Mouse (Mus musculus): ENCODE results near the gene Slc38a11.

The Slc38a11 gene

DNA sequence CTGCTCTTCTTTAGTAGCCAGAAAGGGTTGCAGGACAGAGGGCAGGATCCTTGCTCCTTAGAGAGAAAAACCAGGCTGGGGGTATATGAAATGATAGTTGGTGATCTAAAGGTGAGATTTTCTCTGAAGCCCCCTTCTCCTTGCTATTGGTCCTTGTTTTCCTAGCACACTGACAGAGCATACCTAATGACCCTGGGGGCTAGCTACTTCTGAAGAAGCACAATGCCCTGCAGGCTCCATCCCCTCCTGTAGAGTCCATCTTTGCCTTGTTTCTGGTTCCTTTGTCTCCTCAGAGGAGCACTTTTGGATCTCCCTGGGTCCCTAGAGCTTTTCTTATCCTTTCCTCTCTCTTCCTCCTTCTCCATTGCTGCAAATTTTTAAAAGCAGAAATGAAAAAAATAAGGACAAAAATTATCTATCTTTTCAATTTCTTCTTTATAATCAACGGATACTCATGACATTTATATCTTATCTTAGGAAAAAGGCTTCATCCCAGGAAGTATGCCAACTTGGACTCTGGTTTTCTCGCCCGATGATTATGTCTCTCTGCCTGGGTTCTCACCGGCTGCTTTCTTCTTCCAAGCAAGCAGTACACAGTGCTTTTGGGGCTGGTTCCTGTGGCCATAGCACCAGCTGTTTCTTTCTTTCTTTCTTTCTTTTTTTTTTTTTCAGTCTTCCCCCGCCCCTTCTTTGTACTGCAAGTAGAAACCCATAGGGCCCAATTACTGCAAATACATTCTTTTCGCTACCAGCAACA, 41.7 kb downstream of the Slc38a11 start:
- no peak for DNase-seq (ENCODE audit: low read depth, low spot score)

DNA sequence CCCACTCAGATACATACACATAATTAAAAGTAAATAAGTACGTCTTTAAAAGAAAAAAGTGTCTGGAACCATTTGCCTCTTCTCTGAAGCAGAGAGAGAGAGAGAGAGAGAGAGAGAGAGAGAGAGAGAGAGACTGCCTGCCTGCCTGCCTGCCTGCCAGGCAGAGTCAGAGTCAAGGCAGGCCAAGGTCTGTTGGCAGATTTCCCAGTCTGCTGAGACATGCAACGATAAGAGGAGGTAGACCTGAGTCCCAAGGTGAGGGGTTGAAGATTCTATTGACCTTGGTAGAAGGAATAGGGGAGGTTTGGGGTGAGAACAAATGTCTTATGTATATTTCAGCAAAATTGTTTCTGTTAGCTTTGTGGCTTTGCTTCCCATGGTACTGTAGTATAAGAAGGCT, 42.9 kb downstream of the Slc38a11 start:
- no peak for DNase-seq (ENCODE audit: low read depth, low spot score)

DNA sequence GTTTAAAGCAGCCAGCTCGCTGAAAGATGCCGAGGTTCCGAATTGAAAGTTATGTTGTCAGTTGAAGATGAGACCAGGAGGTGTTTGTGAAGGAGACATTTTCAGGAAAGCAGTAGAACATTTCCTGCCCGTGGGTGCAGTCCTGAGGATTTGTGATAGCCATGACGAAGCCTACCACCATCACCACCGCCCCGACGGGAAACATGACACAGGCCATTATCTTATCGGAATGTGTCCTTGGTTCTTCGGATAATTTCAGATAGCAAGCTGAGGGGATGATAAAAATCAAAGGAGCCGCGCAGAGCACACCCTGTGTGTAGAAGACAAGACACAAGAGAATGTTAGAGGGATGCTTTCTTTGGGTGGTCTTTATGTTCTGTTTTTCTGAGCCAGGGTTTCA, 47.1 kb downstream of the Slc38a11 start:
- DNase-seq (ENCODE audit: low read depth, low spot score), result no peak

DNA sequence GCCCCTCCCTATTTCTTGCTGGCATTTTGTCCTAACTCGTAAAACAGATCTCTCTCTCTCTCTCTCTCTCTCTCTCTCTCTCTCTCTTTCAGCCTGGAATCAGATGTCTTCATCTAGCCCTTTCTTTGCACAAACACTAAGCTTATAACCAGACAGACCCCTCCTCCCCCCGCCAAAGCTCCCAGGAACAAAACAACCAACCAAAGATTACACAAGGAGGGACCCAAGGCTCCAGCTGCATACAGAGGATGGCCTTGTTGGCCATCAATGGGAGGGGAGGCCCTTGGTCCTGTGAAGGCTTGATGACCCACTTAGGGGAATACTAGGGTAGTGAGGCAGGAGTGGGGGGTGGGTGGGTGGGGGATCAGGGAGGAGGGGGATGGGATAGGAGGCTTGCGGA, 52.6 kb downstream of the Slc38a11 start:
- no peak for DNase-seq (ENCODE audit: low read depth, low spot score)

DNA sequence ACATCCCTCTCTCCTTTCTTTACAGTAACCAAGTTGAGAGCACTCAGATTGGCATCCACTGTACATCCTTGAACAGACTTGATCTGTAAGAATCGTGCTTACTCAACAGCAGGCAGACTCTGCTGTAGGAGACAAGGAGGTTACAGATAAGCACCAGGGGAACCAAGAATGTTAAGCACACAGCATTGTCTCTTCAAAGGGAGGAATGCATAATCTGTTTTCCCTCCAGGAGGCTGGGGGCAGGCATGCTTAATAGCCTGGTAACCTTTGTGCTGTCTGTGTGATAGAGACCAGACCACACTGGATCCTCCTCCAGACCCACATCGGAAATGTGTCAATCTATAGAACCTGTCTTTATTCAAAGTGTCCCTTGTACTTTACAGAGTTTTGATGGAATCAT, 67.3 kb downstream of the Slc38a11 start:
- DNase-seq (ENCODE audit: low read depth, low spot score), result no peak

DNA sequence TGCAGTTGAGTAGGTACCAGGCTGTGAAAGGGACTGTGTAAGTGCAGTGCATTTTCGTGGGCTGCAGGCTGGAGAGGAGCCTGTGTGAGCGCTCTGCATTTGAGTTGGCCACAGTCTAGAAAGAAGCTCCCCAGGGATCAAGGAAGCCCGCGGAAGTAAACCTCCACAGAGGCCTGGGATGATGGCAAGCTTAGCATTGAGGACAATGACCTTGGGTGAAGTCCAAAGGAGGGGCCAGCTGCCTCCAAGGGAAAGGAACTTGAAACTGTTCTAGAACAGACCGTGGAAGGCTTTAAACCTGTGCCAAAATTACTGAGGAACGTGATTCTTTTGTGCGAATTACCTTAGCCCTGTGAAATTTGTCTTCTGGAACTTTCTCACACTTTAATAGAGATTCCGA, 69.7 kb downstream of the Slc38a11 start:
- no peak for DNase-seq (ENCODE audit: low read depth, low spot score)

DNA sequence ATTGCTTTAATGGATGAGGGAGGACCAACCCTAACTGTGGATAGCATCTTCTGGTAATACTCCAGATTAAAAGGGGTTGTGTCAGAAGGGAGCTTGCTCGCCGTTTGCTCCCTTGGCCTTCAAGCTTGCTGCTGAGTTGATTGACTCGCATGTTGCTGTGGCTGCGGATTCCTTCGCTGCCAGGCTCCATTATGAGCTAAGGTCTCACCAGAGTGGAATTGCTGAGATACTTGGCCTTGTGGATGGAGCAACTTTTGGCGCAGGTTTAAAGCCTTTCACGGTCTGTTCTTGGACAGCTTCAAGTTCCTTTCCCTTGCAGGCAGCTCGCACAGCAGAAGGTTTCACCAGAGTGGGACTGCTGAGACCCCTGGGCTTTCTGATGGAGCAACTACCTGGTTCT, 70.4 kb downstream of the Slc38a11 start:
- no peak for DNase-seq (ENCODE audit: low read depth, low spot score)

DNA sequence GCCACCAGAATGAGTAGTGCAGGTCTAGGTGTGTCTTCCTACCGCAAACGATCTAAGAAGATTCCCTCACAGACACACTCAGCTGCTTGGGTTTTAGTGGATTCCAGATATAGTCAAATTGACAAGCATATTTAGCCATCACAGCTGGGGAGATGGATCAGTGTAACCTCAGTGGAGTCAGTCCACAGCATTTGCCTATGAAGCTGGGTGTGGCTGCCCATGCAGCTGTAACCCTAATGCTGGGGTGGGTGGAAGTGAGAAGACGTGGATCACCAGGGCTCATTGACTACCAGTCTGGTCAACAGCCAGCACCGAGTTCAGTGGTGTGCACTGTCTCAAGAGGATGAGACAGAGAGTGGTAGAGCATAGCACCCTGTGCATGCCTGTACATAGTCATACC, 74.1 kb downstream of the Slc38a11 start:
- no peak for DNase-seq (ENCODE audit: low read depth, low spot score)

DNA sequence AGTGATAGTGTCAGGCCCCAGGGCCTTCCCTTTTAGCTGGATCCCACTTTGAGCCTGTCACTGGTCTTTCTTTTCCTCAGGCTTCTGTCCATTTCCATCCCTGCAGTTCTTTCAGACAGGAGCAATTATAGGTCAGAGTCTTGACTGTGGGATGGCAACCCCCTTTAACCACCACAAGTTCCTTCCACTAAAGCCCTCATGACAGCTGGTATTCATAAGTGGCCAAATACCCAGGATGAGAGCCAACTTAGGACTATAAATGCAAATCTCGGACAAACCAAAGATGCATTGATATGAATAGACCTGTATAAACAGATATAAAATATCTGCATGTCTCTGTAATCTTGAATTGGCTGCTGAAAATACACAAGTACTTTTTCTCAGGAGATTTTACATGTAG, 75.1 kb downstream of the Slc38a11 start:
- DNase-seq (ENCODE audit: low read depth, low spot score), result no peak

DNA sequence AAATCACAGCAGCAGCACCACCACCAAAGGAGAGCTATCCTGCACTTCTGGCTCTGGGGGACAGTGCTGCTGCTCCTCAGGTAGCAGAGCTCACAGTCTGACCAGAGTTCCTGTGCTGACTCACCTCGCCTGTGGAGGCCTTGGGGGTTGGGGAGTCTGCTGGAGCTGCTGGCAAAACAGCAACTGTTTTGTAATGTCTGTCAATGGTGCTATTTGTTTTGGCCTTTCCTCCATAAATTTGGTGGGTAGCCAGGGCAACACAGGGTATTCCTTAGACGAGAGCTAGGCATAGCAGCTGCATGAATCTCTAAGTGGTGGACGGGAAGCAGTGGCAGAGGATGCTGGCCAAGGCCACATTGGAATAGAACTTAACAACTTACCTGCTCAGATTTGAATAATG, 78.5 kb downstream of the Slc38a11 start:
- no peak for DNase-seq (ENCODE audit: low read depth, low spot score)

DNA sequence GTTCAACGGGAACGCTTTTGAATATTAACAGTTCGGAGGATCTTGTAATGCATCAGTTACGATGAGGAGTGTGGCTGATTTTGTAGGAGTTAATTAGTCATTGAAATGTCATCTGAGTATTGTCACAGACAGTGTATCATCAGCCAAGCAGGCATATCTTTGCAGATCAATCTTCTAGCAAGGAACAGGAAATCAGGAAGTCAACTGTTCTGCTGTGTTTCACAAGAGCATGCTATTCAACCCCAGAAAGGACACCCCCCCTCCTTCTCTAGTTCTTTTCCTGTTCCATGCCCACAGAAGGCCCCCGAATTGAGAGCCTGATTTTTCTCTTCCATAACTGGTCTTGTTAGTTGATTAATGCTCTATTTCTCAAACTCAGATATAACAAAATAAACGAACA, 80.9 kb downstream of the Slc38a11 start:
- no peak for DNase-seq (ENCODE audit: low read depth, low spot score)

DNA sequence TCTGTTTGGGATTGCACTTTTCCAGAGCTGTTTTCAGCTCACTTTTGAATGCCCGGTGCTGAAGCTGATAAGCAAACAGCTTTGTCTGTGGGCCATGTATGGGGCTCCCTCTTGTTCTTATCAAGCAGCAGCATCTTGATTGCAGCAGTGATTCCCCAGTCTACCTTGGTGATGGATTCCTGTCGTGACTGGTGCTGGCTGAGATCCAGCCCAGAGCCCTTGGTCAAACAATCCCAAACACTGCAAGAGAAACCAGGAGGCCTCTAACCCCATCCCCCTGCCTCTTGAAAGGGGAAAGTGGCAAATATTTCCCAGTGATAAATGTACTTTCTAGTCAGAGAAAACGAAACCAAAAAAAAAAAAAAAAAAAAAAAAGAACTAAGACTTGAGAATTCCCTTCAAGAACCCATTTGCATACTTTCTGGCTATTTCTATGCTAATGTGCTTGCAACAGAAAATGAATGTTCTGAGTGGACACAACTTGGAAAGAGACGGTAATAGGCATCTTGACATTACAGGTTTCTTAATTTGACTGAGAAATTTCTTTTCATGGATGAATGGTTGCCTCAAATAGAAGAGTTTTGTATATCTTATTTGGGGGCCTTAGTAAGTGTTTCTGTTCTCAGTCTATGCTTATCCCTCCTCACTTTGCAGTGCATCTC, 84.7 kb downstream of the Slc38a11 start:
- no peak for DNase-seq (ENCODE audit: low read depth, low spot score)

DNA sequence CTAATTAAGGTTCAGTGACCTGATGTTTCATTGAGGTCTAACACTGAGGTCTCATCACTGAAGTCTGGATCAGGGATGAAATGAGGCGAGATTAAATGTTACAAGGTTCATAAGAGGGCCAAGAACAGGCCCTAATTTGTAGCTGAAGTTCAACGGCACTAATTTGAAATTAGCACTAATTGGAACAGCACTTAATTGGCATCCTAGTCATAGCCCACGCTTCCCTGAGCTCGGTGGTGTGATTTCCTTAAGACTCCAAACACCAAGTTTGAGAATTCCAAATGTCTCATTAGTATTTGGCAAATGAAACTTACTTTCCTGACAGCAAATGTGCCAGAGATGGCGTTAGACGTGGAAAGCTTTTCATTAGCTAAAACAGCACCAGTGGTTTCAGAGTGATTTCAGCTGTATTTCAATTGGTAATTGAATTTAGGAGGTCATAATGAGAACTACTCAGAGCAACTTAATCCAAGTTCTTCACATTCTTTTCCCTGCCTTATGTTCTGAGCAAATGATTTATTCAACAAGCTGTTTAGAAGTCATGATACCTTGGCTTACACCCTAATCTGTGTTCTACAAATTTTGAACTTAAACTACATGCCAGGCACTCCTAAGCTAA, 88.3 kb downstream of the Slc38a11 start:
- DNase-seq (ENCODE audit: low read depth, low spot score), result no peak

DNA sequence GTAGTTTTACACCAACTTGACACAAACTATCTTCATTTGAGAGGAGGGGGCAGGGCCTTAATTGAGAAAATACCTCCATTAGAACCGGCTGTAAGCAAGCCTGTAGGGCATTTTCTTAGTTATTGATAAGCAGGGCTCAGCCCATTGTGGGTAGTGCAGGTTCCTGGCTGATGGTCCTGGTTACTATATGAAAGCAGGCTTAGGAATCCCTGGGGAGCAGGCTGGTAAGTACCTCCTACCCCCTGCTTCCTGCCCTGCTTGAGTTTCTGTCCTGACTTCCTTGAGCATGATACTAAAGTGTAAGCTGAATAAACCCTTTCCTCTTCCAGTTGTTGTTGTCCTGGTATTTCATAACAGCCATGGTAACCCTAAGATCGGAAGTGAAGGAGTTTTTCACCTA, 89.9 kb downstream of the Slc38a11 start:
- no peak for DNase-seq (ENCODE audit: low read depth, low spot score)

DNA sequence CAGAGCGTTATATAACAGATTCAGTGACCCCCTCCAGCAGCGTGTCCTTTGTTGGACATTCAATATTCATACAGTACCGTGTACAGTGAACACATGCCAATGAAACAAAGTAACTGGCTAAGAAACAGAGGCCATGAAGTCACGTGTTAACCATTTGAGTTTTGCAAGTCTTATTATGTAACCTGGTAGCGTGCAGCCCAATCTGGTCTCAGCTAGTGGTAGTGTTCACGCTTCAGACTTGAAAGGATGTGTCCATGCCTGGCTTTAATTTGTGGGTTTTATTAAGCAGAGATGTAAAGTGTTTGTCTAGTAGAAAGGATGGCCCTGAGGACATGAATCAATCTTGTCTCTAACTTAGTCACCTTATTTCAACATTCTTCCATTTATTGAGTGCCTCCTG, 95.1 kb downstream of the Slc38a11 start:
- no peak for DNase-seq (ENCODE audit: low read depth, low spot score)

DNA sequence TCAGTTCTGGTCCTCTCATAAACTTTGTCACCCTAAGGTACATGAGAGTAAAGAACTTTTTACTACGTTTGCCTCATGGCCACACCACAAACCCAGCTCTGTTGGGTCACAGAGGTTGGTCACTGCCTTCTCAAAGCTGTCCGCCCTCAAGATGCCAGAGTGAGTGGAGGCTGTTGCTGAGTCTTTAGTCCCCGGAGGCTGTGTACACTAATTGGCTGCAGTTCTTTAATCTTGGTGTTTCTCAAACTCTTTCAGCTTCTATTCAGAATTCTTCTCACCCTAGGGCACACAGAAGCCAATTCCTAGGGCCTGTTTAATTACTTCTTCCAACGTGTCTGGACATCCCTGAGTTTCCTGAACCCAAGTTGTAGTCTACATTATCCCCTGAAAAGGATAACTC, 96.0 kb downstream of the Slc38a11 start:
- no peak for DNase-seq (ENCODE audit: low read depth, low spot score)

DNA sequence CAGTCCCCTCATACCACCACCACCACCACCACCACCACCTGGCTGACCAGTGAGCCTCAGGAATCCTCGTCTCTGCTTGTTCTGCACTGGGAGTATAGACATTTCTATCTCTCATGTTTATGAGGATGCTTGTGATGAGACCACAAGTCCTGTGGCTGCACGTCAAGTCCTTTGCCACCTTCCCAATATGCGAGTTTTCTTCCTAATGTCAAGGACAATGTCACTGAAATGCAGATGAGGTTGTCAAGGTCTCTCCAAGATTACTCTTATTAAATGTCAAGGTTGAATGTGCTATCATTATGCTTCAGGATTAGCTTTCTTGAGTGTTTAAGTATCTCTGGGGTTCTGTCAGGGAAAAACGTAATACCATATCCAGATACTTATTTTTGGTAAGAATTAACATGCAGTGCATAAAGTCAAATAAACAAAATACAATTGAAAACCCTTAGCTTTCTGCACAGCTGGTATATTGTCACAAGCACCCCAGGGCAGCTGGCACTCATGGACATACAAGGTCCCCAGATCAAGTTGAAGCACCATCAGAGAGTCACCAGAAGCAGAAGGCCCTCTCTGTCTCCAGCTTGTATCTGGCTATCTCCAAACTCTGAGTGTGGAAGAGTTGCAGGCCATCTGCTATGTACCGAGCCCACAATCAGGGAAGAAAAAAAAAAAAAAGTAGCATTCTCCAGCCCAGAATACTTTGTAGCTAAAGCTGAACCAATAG, 97.1 kb downstream of the Slc38a11 start:
- no peak for DNase-seq (ENCODE audit: low read depth, low spot score)
